Mouse (Mus musculus) stomach, postnatal 0 days (tissue): ENCODE measurements around the gene Gna15. TPM values are rescaled to one million over a fixed set of nuclear protein-coding genes. Genes with fewer than 3 reads are reported as not detected.

Experiments
- ATAC-seq: fragments of 200-750 bp; cut with Nextera tagmentation; 2 replicates; pipeline ENCODE4 v1.8.0; 2017; ENCODE audit not compliant: low FRiP score, low TSS enrichment
- DNase-seq: peaks from one replicate; pipeline ENCODE4 v3.0.0-alpha.2; 2016; ENCODE audit warnings: low spot score
- H3K27ac ChIP-seq: fragments of 300-500 bp; sonication (generic); replicated peaks from 2 replicates; pipeline ENCODE4 v1.5.1; 2014; ENCODE audit warnings: mild to moderate bottlenecking, control low read depth
- H3K27me3 ChIP-seq: fragments of 300-500 bp; sonication (generic); 2 replicates; pipeline ENCODE4 v1.6.1; 2014; ENCODE audit warnings: low read length; ENCODE audit not compliant: control insufficient read depth, insufficient read depth
- H3K36me3 ChIP-seq: fragments of 300-500 bp; sonication (generic); 2 replicates; pipeline ENCODE4 v1.6.1; 2014; ENCODE audit warnings: low read length, mixed read lengths; ENCODE audit not compliant: control insufficient read depth, insufficient read depth
- H3K4me1 ChIP-seq: fragments of 300-500 bp; sonication (generic); replicated peaks from 2 replicates; pipeline ENCODE4 v1.6.1; 2014; ENCODE audit warnings: antibody characterized with exemption; ENCODE audit not compliant: control insufficient read depth, insufficient read depth
- H3K4me2 ChIP-seq: fragments of 300-500 bp; sonication (generic); replicated peaks from 2 replicates; pipeline ENCODE4 v1.6.1; 2014; ENCODE audit warnings: low read depth, mild to moderate bottlenecking, control low read depth, moderate library complexity
- H3K4me3 ChIP-seq: fragments of 300-500 bp; sonication (generic); 2 replicates; pipeline ENCODE4 v1.5.1; 2014; ENCODE audit warnings: low read depth, low read length, control low read depth
- H3K9ac ChIP-seq: fragments of 300-500 bp; sonication (generic); 2 replicates; pipeline ENCODE4 v1.6.1; 2014; ENCODE audit warnings: mild to moderate bottlenecking, low read length, control low read depth, mixed read lengths
- H3K9me3 ChIP-seq: fragments of 300-500 bp; sonication (generic); 2 replicates; pipeline ENCODE4 v1.6.1; 2016; ENCODE audit warnings: low read length; ENCODE audit not compliant: control insufficient read depth
- CTCF ChIP-seq: IDR thresholded peaks from 2 replicates; pipeline ENCODE4 v1.5.1; 2016; ENCODE audit warnings: antibody characterized with exemption, low read depth, mild to moderate bottlenecking, moderate library complexity
- EP300 ChIP-seq: optimal IDR thresholded peaks from 2 replicates; pipeline ENCODE3; 2016; ENCODE audit warnings: antibody characterized with exemption
- WGBS: fragments of 180-500 bp; shearing (Covaris S2); extraction: QIAGEN DNeasy Blood & Tissue Kit; methylation state at CpG from one replicate; pipeline ENCODE4 v1.1.7; 2014; 5-methylcytosine and 5-hydroxymethylcytosine counted together
- polyA plus RNA-seq: library from polyadenylated mRNA; unstranded; fragments of >200 nt; fragmentation: Nextera tagmentation; extraction: Ambion mirVana; gene quantifications from 2 replicates; pipeline ENCODE4 v1.2.1, GENCODE M21; 2015

Gene Gna15
- polyA plus RNA-seq, 1 experiment from 2014 or later = 10.1 TPM

GRCm38 (mm10) chr10:81481605-81482532 lies 42.2 kb downstream of the Gna15 start:
- 0 out of 2 replicates have a peak, but pooled peaks have one; percentile 2 for ATAC-seq
- Histone ChIP-seq H3K36me3 (no peaks in the 10 kb centered on the region), H3K4me3 (peak overlapping the region; percentile 40), H3K9ac (peak overlapping the region; percentile 47), H3K27ac (no peak overlapping the region), H3K27me3 (no peaks in the 10 kb centered on the region; the same call in 1 of the 2 replicates), H3K4me2 (peak overlapping the region; percentile 79), H3K4me1 (no peaks in the 10 kb centered on the region), H3K9me3 (no peaks in the 10 kb centered on the region)
- no peak for DNase-seq
- 3% methylated on average over 32 of the region's 35 CpGs for whole genome bisulfite sequencing
- no peak for TF ChIP-seq CTCF
- no peak for TF ChIP-seq EP300

- ATAC-seq (no peak), DNase-seq (no peak)
- H3K36me3 ChIP-seq = no peaks in the 10 kb centered on the region
- no peak overlapping the region for H3K4me3 ChIP-seq
- TF ChIP-seq EP300 (no peak), CTCF (no peak)
- no peak overlapping the region for H3K9ac ChIP-seq
- H3K4me2 ChIP-seq = no peak overlapping the region
- 76% methylated on average over 10 of the region's 10 CpGs for WGBS
- no peak overlapping the region for H3K27ac ChIP-seq
- peaks cover 4% of the 10 kb centered on the region; the same call in 1 of the 2 replicates for H3K27me3 ChIP-seq
- H3K9me3 ChIP-seq = no peaks in the 10 kb centered on the region
- no peaks in the 10 kb centered on the region for H3K4me1 ChIP-seq
Observed at GRCm38 (mm10) chr10:81474461-81474860, 49.6 kb downstream of the Gna15 start.

- Histone ChIP-seq H3K9me3 (no peaks in the 10 kb centered on the region), H3K4me2 (no peak overlapping the region), H3K4me1 (no peaks in the 10 kb centered on the region), H3K4me3 (no peak overlapping the region), H3K9ac (no peak overlapping the region), H3K36me3 (no peaks in the 10 kb centered on the region), H3K27me3 (peaks cover 4% of the 10 kb centered on the region; the same call in 1 of the 2 replicates), H3K27ac (no peak overlapping the region)
- no peak for DNase-seq
- no peak for ATAC-seq
- TF ChIP-seq CTCF = no peak
- no peak for TF ChIP-seq EP300
- 3% methylated on average over 19 of the region's 22 CpGs for WGBS
Observed at GRCm38 (mm10) chr10:81473003-81473451, 51.0 kb downstream of the Gna15 start.

GRCm38 (mm10) chr10:81472403-81473002 lies 51.5 kb downstream of the Gna15 start:
- TF ChIP-seq CTCF (no peak), EP300 (no peak)
- H3K27ac ChIP-seq = no peak overlapping the region
- DNase-seq (no peak), ATAC-seq (no peak)
- no peaks in the 10 kb centered on the region for H3K9me3 ChIP-seq
- H3K27me3 ChIP-seq = peaks cover 4% of the 10 kb centered on the region; the same call in 1 of the 2 replicates
- no peak overlapping the region for H3K9ac ChIP-seq
- H3K36me3 ChIP-seq = no peaks in the 10 kb centered on the region
- H3K4me3 ChIP-seq = no peak overlapping the region
- no peak overlapping the region for H3K4me2 ChIP-seq
- H3K4me1 ChIP-seq = no peaks in the 10 kb centered on the region
- WGBS = 7% methylated on average over 16 of the region's 18 CpGs

- WGBS = 48% methylated on average over 18 of the region's 18 CpGs
- H3K4me1 ChIP-seq = no peaks in the 10 kb centered on the region
Observed at GRCm38 (mm10) chr10:81470454-81470853, 53.6 kb downstream of the Gna15 start.

More at GRCm38 (mm10) chr10:81470454-81470853, 53.6 kb downstream of the Gna15 start:
- DNase-seq = no peak
- Histone ChIP-seq H3K36me3 (no peaks in the 10 kb centered on the region), H3K27me3 (peaks cover 4% of the 10 kb centered on the region; the same call in 1 of the 2 replicates), H3K9me3 (no peaks in the 10 kb centered on the region), H3K4me2 (no peak overlapping the region), H3K4me3 (no peak overlapping the region), H3K27ac (no peak overlapping the region), H3K9ac (no peak overlapping the region)
- no peak for ATAC-seq
- TF ChIP-seq CTCF (no peak), EP300 (no peak)
